Mouse (Mus musculus) intestine, embryonic 14.5 days (tissue): ENCODE data around the gene Kirrel. TPM values are rescaled to one million over a fixed set of nuclear protein-coding genes. Genes with fewer than 3 reads are reported as not detected.

Experiments
- ATAC-seq: fragments of 200-750 bp; cut with Nextera tagmentation; replicated peaks from 2 replicates; pipeline ENCODE4 v1.8.0; 2017; ENCODE audit warnings: low read depth, moderate number of reproducible peaks, moderate TSS enrichment, moderate library complexity; ENCODE audit not compliant: low FRiP score, low TSS enrichment
- DNase-seq: peaks from one replicate; pipeline ENCODE4 v3.0.0-alpha.2; 2018; ENCODE audit warnings: low spot score
- H3K27ac ChIP-seq: fragments of 300-500 bp; sonication (generic); 2 replicates; pipeline ENCODE4 v1.5.1; 2014; ENCODE audit warnings: low read depth, mild to moderate bottlenecking, control low read depth
- H3K27me3 ChIP-seq: fragments of 300-500 bp; sonication (generic); replicated peaks from 2 replicates; pipeline ENCODE4 v1.6.1; 2014; ENCODE audit warnings: low read length, control low read depth; ENCODE audit not compliant: control insufficient read depth, insufficient read depth
- H3K36me3 ChIP-seq: fragments of 300-500 bp; sonication (generic); 2 replicates; pipeline ENCODE4 v1.6.1; 2014; ENCODE audit warnings: low read length, control low read depth; ENCODE audit not compliant: control insufficient read depth, insufficient read depth
- H3K4me1 ChIP-seq: fragments of 300-500 bp; sonication (generic); replicated peaks from 2 replicates; pipeline ENCODE4 v1.6.1; 2014; ENCODE audit warnings: low read length, control low read depth, mixed read lengths; ENCODE audit not compliant: control insufficient read depth, insufficient read depth
- H3K4me2 ChIP-seq: fragments of 300-500 bp; sonication (generic); 2 replicates; pipeline ENCODE4 v1.6.1; 2014; ENCODE audit warnings: low read length
- H3K4me3 ChIP-seq: fragments of 300-500 bp; sonication (generic); 2 replicates; pipeline ENCODE4 v1.5.1; 2014; ENCODE audit warnings: low read depth, low read length, control low read depth, mixed read lengths
- H3K9ac ChIP-seq: fragments of 300-500 bp; sonication (generic); 2 replicates; pipeline ENCODE4 v1.6.1; 2014; ENCODE audit warnings: mild to moderate bottlenecking, low read length
- H3K9me3 ChIP-seq: fragments of 300-500 bp; sonication (generic); 2 replicates; pipeline ENCODE4 v1.6.1; 2016; ENCODE audit warnings: low read length, control low read depth; ENCODE audit not compliant: control insufficient read depth
- WGBS: fragments of 180-500 bp; shearing (Covaris S2); extraction: QIAGEN DNeasy Blood & Tissue Kit; methylation state at CpG from one replicate; pipeline ENCODE4 v1.1.7; 2014; 5-methylcytosine and 5-hydroxymethylcytosine counted together
- polyA plus RNA-seq: library from polyadenylated mRNA; unstranded; fragments of >200 nt; fragmentation: Nextera tagmentation; extraction: Ambion mirVana; gene quantifications from 2 replicates; pipeline ENCODE4 v1.2.1, GENCODE M21; 2014

The Kirrel gene
- polyA plus RNA-seq, 1 experiment from 2014 or later: 10.1 TPM

DNA sequence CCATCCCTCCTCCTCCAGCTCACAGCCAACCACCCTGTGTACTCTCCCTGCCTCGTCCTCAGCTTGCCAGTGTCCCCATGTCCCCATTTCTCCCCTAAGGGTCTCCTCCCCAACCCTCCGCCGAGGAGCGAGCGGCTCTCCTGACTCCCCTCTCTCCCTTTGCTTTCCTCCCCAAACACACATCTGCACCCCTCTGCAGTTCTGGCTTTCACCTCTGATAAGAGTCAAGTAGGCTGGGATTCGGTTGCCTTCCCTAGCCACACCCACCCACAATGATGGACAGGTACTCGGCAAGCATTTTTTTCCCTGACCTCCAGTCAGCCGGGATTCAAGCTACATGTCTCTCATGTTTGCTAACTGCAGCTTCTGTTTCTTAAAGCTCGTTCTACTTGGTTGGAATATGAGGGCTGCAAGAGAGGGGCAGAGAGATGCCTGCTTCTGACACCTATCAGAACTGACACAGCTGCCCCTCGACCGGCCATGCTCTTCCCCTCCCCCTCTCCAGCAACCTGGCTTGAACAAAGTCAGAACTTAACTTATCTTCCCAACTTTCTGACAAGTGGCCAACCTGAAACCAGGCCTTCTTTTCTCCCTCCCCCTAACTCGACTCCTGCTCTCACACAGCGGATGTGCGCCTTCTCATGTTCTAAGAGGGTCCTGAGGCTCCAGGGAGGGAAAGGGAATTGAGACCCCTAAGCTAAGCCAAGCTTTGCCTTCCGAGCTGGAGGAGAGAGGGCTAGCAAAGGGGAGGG lies 2.0 kb downstream of the Kirrel start:
- H3K4me3 ChIP-seq: peak overlapping the region; percentile 59
- peaks cover 44% of the 10 kb centered on the region for H3K4me1 ChIP-seq
- H3K36me3 ChIP-seq: no peaks in the 10 kb centered on the region
- peak overlapping the region; percentile 90 for H3K27ac ChIP-seq
- peak overlapping the region; percentile 91 for H3K4me2 ChIP-seq
- ATAC-seq (no peak), DNase-seq (peak; percentile 70)
- H3K27me3 ChIP-seq: no peaks in the 10 kb centered on the region
- H3K9ac ChIP-seq: peak overlapping the region; percentile 86
- H3K9me3 ChIP-seq: no peaks in the 10 kb centered on the region
- WGBS: 4% methylated on average over 15 of the region's 15 CpGs

DNA sequence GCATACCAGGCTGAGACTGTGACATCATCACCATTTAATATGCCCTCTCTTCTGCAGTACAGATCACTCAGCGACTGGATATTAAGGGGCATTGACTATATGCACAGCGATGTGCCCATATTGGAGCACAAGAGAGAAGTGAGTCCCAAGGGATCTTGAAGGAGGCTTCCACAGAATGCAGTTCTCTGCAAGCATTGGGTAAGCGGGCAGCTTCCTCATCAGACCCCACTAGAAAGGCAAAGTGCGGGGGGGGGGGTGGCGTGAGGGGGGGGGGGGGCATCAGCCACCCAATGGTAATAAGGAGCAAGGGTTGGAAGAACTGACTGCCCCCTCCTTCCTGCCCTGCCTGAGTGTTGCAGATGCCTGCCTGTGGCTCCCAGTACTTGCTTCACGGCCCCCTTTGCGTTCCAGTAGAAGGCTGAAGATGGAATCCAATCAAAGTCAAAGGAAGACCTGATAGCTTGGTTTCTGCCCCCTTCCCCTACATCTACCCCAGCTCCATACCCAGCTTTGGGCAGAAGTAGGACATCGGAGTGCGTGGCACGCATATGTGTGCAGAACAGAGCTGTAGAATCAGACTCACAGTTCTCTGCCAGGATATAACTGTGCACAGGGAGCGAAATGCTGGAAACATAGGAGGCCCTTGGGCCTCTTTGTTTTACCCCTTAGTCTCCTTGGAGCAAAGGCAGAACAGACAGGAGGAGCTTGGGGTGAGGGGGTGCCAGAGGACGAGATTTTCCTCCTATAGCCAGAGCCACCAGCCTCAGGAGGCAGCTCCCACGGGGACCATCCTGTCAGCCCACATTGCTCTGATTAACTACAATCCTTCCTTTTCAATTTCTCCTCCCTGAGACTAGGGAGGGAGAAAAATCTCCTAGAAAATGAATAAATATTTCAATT lies 3.1 kb downstream of the Kirrel start:
- Histone ChIP-seq H3K27ac (peak overlapping the region; percentile 90; the same call in 1 of the 2 replicates), H3K9me3 (no peaks in the 10 kb centered on the region), H3K4me2 (peak overlapping the region; percentile 91), H3K27me3 (no peaks in the 10 kb centered on the region), H3K36me3 (no peaks in the 10 kb centered on the region), H3K9ac (peak overlapping the region; percentile 86), H3K4me1 (peaks cover 46% of the 10 kb centered on the region), H3K4me3 (peak overlapping the region; percentile 59)
- DNase-seq: peak; percentile 51
- 38% methylated on average over 11 of the region's 13 CpGs for WGBS
- ATAC-seq: no peak

DNA sequence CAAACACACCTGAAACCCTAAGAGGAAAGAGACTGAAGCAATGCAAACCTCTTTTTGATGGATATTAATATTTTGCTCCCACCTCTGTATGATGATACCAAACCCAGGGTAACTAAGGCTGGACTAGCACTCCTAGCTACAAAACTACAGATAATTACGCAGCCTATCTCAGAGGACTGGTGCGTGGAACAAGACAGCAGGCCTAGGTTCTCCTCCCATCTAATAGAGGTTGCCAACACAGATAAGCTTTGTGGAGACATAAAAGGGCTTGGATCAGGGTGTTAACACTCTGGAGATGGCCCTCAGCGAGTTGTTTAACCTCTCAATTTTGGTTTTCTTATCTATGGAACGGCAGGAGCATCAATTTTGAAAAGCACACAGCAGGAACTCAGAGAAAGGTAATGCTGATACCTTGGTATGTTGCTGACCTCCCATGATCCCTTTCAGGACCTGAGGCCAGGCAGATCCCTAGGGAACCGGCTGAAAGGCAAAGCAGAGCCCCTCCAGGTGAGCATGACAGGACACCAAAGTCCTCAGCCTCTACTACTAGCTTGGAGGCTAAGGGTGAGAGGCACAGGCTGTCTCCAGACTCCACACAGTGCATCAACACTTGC lies 5.0 kb downstream of the Kirrel start:
- Histone ChIP-seq H3K4me3 (no peak overlapping the region), H3K27ac (no peak overlapping the region), H3K9me3 (no peaks in the 10 kb centered on the region), H3K4me1 (peaks cover 56% of the 10 kb centered on the region), H3K36me3 (0 out of 2 replicates have a peak, but pooled peaks cover under 1% of the 10 kb centered on the region), H3K4me2 (peak overlapping the region; percentile 12; the same call in 1 of the 2 replicates), H3K9ac (no peak overlapping the region), H3K27me3 (no peaks in the 10 kb centered on the region)
- WGBS: 43% methylated on average over 5 of the region's 5 CpGs
- DNase-seq: peak; percentile 50
- ATAC-seq: no peak

DNA sequence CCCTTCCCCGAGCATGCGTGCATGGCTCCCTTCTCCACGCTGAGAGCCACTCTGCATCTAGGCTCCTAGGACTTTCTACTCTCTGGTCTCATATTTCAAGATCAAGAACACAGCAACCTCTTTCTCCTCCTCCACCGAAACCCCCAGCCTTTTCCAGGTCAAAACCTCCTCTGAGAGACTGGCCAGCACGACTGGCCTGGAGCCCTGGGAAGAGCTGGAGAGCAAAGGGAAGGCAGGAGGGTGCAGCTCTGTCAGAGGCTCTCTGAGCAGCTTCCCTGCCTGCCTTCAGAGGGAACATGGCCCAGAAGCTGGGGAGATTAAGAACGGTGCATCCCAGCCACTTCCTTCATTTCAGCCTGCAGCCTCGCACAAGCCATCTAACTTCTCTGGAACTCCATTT lies 5.8 kb downstream of the Kirrel start:
- Histone ChIP-seq H3K9me3 (no peaks in the 10 kb centered on the region), H3K4me2 (no peak overlapping the region), H3K27ac (no peak overlapping the region)

DNA sequence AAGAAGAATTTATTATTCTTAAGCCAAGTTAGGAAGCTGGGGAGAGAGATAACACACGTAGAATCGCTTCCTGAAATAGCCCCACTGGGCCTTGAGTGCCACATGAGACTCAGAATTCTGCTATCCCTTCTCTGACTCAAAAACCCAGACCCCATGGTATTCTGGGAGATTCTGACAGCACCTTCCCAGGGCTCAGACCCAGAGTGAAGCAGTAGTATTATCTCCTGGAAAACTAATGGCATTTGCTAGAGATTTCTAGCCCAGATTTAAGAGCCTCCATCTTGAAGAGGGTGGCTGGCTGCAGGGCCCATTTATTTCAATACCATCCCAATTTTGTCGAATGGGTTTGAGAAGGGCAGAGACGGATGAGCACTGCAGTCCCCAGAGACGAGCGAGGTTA lies 6.9 kb downstream of the Kirrel start:
- no peak for ATAC-seq

More for the DNA sequence above, 5.8 kb downstream of the Kirrel start:
- peaks cover 62% of the 10 kb centered on the region for H3K4me1 ChIP-seq
- WGBS: 46% methylated on average over 7 of the region's 7 CpGs
- H3K9ac ChIP-seq: no peak overlapping the region
- peak; percentile 47 for DNase-seq
- no peak for ATAC-seq
- 0 out of 2 replicates have a peak, but pooled peaks cover 5% of the 10 kb centered on the region for H3K36me3 ChIP-seq
- H3K4me3 ChIP-seq: no peak overlapping the region
- H3K27me3 ChIP-seq: no peaks in the 10 kb centered on the region

DNA sequence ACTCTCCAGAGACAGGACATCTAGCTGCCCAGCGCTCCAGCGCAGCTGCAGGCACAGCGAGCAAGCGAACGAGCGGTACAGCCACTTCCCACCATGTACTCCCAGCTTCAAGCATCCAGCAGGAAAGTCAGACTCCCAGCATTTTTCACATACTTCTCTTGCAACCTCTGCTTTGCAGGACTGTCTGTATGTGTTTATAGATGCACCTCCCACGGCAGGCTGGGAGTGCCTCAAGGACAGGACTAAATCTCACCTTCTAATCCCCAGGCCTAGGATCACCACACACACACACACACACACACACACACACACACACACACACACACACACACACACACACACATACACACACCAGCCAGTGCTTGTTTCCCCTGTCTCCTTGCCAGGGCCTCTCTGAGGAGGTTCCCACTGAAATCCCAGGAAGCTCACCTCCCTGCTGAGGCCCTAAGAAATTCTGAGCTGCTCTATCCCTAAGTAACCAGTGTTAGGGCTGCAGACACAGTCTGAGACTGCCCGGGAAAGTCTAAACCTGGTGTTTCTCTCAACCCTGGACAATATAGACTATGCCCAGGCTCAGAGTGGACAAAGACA lies 9.2 kb downstream of the Kirrel start:
- ATAC-seq (peak; percentile 68), DNase-seq (peak; percentile 59)
- Histone ChIP-seq H3K4me2 (peak overlapping the region; percentile 33), H3K27ac (peak overlapping the region; percentile 75), H3K9ac (0 out of 2 replicates have a peak overlapping the region, but pooled peaks have one; percentile 10), H3K4me3 (no peak overlapping the region), H3K27me3 (no peaks in the 10 kb centered on the region), H3K36me3 (peaks cover 11% of the 10 kb centered on the region; the same call in 1 of the 2 replicates), H3K9me3 (no peaks in the 10 kb centered on the region), H3K4me1 (peaks cover 45% of the 10 kb centered on the region)
- 14% methylated on average over 8 of the region's 8 CpGs for WGBS

More for the DNA sequence above, 6.9 kb downstream of the Kirrel start:
- H3K9ac ChIP-seq: no peak overlapping the region
- no peak overlapping the region for H3K27ac ChIP-seq
- H3K27me3 ChIP-seq: no peaks in the 10 kb centered on the region
- peaks cover 6% of the 10 kb centered on the region; the same call in 1 of the 2 replicates for H3K36me3 ChIP-seq
- WGBS: 80% methylated on average over 6 of the region's 6 CpGs
- no peak overlapping the region for H3K4me3 ChIP-seq
- no peak overlapping the region for H3K4me2 ChIP-seq
- peaks cover 56% of the 10 kb centered on the region for H3K4me1 ChIP-seq
- H3K9me3 ChIP-seq: no peaks in the 10 kb centered on the region
- peak; percentile 32 for DNase-seq

DNA sequence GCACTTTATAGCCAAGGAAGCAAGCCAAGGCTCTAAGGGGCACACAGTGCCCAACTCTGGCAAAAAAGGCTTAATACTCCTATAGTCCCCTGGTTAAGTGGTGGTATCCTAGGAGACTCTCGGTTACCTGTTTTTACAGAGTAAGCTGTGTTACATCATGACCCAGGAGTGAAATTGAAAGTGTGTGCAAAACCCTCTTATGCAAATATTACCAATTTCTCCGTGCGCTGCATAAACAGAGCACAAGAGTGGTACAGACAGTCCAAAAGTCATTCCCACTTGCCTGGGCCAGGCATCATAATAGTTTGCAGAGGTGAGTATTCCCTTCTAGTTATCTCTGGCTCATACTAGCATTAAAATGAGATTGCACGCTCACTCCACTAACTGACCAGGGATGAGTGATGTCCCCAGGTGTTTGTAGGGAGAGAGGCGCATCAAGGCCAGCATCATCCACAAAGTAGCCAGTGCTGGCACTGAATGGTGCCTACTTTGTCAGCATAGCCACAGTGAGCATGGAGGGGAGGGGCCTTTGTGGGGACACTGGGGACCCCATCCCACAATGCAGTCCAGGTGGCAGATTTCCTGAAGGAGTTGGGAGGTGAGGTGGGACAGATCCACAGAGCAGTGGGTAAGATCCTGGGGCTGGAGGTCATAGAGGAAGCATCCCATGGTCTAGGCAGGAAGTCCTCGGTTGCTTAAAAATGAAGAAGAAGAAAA lies 10.3 kb downstream of the Kirrel start:
- no peak for ATAC-seq
- no peak overlapping the region for H3K4me2 ChIP-seq
- no peak overlapping the region for H3K4me3 ChIP-seq
- WGBS: 77% methylated on average over 6 of the region's 6 CpGs
- H3K4me1 ChIP-seq: peaks cover 36% of the 10 kb centered on the region
- peak overlapping the region; percentile 75; the same call in 1 of the 2 replicates for H3K27ac ChIP-seq
- H3K9me3 ChIP-seq: no peaks in the 10 kb centered on the region
- no peaks in the 10 kb centered on the region for H3K27me3 ChIP-seq
- H3K36me3 ChIP-seq: peaks cover 11% of the 10 kb centered on the region; the same call in 1 of the 2 replicates
- DNase-seq: peak; percentile 37
- H3K9ac ChIP-seq: no peak overlapping the region
